Mouse (Mus musculus): Measurements from ENCODE around the gene 4931422A03Rik. TPM values are rescaled to one million over a fixed set of nuclear protein-coding genes. Genes with fewer than 3 reads are reported as not detected.

The 4931422A03Rik gene
- total RNA-seq, 4 experiments from 2014 or later: not detected

DNA sequence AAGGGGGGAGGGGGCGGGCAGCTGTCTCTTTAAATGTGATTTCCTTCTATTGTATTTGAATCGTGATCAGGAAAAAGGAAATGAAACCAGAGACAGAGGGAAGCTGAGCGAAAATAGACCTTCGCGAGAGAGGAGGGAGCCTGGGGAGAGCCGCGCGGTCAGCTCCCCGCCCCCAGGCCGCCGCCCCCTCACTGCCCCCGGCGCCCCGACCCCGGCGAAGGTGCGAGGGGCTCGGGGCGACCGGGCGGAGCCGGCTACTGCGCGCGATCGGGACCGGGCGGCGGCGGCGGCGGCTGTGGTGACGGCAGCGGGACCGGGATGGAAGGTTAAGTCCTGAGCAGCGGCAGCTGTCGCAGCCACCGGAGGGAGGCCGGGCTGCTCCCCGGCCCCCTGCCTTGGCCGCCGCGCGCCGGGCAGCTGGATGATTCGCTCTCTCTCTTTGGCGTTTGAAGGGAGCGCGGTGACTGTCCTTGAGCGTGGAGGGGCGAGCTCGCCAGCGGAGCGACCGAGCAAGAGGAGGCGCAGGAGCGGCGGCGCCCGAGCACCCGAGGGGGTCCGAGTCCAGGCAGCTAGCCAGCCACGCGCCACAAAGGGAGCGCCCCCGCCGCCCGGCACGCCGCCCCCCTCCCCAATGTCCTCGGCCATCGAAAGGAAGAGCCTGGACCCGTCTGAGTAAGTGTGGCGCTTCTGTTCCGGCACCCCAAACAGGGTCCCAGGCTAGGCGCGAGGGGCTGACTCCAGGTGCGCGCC is 57.9 kb downstream of the 4931422A03Rik start:
- peak; percentile 10 to 21 for DNase-seq (ENCODE audit: low spot score in 2 of 2)

DNA sequence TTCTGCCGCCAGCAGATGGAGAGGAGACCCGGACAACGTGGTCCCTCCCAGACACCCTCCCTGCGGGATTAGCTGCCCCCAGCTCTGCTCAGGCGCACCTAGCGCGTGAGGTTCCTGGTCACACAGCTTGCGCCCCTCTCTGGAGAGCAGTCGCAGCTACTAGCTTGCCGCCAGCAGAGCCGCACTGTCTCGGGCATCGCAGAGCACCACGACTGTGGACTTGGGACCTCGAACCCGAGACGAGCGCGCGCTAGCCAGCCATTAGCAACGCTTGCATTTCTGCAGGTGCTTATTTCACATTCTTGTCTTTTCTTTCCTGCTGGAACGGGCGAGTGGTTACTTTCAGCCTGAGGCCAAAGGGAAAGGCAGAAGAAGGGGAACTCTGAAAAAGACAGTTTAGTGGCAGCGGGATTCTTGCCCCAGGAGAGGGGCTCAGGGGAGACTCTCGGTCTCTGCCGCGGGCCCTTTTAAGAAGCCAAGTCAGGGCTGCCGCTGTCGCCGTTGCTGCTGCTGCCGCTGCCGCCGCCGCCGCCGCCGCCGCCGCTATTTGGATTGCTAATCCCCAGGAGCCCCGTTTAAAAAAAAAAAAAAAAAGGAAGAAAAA is 58.6 kb downstream of the 4931422A03Rik start:
- peak; percentile 10 to 38 for DNase-seq (ENCODE audit: low spot score in 2 of 2)

DNA sequence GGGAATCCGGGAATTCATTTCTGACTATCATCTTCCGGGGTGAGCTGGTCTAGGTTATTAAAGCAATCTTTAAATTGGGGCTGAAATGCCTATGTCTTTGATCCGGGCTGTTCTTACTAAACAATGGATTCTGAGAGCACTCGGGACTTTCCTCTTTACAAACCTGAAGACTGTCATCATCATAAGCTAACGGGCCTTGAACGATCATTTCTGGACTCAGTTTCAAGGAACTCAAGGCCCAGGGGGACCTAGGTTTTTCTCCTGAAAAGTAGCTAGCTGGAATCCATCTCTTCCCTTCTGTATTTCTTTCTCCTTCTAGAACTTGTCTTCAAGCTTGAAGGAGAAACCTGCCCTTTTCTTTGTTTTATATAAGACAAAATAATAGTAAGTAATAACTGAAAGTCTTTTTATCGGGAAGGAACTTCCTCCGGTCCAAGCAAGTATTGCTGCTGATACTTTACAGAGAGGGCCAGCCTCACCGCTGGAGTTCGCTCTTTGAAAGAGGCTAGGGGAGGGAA is 59.2 kb downstream of the 4931422A03Rik start:
- DNase-seq (ENCODE audit: low spot score in 2 of 2): no peak

DNA sequence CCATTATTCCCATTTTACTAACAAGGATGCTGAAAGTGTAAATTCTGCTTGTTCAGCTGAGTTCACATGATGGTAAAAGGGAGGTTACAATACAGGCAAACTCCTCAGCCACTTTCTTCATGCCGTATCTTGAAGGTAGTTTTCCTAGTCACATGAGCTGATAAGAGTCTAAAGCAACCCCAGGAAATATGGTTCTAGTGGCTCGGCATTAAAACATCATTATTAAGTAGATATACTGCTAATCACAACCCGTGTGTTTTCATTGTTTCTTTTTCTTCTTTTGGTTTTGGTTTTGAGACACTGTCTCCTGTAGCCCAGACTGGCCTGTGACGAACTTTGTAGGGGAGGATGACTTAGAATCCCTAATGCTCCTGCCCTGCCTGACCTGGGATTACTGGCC is 60.0 kb downstream of the 4931422A03Rik start:
- DNase-seq (ENCODE audit: low spot score in 2 of 2): no peak

DNA sequence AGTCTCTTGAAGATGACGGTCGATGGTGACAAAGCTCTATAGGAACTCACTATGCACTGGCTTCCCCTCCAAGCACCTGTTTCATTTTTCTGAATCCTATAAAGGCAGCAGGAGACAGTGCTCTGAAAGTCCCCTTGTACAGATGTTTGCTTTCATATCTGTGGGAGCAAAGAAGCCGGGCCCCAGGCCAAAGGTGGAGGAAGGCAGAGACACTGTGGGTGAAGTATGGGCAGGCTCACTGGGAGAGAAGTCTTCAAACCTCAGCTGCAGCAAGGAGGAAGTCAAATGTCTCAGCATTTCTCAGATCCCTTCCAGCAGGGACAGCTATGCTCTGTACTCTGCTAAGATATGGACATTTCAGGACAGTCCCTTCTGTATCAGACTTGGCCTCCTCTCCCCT is 62.8 kb downstream of the 4931422A03Rik start:
- no peak for DNase-seq (ENCODE audit: low spot score in 2 of 2)

DNA sequence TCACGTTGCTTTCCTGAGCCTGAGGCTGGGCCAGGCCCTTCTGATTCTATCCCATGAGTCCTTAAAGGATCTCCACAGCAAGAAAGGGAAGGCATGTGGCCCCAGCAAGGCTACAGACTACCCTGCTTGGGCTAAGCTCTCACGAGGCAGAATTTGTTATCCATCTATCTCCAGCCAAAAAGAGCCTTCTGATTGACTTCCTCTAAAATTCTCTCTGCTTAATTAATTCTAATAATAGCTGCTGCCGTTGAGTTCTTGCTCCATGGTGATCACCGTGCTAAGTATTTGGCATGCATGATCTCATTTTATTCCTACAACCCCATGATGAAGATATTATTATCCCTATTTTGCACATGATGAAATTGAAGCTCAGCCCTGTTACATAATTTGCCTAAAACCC is 65.8 kb downstream of the 4931422A03Rik start:
- DNase-seq (ENCODE audit: low spot score in 2 of 2): no peak

DNA sequence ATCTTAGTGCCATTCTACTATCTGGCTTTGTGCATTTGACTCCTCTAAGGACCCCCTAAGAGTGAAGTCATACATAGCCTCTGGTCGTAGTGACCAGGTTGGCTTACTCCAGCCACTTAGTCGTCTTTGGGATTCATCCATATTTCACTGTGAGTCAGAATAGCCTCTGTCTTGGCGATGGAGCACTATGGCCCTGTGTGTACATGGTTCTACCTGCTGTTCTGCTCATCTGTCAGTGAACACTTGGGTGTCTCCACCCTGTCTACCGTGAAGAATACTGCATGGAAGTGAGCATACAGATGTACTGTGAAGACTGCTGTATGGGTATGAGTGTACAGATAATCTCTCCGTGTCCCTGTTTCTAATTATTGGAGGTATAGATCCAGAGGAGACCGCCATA is 68.6 kb downstream of the 4931422A03Rik start:
- DNase-seq (ENCODE audit: low spot score in 2 of 2): no peak

DNA sequence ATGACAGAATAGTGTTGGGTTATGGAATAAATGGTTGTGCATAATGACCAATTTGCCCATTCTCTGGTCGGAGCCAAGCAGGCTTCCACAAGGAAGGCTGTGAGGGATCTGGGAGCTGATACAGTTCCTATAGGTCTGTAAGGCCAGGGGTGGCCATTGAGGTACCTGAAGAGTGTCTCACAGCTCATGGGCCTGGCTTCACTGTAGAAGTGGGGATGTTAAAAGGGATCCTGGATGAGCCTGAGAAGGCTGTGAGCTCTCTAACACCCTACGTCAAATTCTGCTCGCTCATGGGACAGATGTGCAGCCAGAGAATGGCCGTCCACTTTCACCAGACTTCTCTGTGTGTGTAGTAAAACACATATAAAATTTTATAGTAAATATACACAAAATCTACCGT is 69.1 kb downstream of the 4931422A03Rik start:
- DNase-seq (ENCODE audit: low spot score in 2 of 2): no peak

DNA sequence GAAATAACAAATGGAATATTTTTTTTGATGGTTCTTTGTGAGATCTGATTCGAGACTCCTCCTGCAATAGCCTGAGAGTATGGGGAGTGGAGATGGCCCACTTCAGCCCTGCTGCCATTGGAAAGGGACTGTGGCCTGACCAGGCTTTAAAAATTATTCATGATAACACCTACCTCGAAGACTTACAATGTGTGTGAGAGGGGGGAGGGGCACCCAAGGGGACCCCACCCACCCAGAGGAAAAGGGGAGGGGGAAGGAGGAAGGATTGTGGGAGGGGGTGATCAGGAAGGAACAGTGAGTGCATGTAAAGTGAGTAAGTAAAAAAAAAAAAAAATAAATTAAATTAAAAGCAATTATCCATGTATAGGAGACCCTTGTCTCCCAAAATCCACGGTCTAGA is 69.5 kb downstream of the 4931422A03Rik start:
- DNase-seq (ENCODE audit: low spot score in 2 of 2): no peak

DNA sequence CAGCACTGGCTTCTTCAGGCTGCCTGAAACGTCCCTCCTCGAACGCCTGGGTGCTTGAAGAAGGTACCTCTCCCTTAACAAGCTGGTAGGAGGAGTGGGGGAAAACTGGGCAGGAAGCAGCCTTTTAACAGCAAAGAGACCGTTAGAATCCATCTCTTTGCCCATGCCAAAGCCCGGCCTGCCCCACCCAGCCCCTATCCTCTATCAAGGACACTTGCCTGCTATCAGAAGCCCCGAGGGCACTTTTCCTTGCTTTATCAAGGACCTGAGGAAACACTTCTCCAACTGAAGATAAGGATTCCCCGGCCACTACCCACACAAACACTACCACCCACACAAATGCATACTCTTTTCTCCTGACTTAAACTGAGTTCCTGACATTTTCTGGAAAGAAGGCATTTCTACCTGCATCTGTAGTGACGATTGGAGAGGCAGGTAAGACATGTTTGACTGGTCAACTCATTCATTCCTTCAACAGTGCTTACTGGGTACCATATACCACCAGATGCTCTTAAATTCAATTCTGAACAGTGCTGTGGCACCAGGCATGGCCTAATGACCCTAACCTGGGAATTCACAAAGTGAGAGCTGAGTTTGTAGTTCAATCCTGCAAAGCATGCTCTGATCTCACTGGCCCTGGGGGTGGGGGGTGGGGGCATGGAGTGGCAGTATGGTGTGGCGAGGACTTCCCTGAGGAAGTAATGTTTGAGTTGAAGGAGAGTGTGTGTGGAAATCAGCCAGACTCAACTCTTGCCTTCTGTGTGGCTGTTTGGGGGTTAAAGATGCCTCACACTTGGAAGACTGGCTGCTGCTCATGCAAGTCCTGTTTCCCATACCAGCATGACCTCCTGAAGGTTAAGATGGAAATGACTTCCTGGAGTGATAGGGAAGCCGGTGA is 70.3 kb downstream of the 4931422A03Rik start, which contains the start of gene Lmo2:
Gene Lmo2 (plus strand): TSS at position 338 of the 898 bp plus-strand sequence.
- no peak for DNase-seq (ENCODE audit: low spot score in 2 of 2)

DNA sequence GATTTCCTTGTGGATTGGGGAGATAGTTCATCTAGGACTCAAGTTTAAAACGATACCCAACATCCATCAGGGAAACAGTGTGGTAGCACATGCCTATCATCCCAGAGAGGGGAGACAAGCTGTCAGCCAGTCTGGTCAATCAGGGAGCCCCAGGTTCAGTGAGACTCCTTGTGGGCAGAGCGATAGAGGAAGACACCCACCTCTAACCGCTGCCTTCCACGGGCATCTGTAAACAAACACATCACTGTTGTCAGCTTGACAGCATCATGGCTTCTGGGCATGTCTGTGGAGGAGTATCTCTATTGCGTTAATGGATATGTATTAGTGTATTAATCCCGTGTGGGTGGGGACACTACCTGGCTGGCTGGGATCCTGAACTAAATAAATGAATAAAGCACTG is 71.3 kb downstream of the 4931422A03Rik start:
- DNase-seq (ENCODE audit: low spot score in 2 of 2): no peak

DNA sequence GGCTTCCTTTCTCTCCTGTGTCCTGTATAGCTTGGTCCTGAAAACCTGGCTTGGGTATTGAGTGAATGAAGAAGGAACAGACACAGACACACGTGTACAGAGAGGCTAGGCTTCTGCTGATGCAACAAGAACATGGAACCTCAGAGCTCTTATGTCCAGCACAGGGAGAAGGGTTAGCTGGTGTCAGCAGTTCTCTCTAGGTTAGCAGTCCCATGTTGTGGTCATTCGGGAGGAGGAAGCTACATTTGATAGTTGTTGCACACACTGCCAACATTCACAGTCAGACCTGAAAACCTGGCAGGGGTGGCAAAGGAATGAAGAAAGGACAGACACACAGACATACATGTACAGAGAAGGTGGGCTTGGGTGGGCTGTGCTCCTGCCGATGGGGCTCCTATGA is 72.4 kb downstream of the 4931422A03Rik start:
- DNase-seq (ENCODE audit: low spot score in 2 of 2): no peak

DNA sequence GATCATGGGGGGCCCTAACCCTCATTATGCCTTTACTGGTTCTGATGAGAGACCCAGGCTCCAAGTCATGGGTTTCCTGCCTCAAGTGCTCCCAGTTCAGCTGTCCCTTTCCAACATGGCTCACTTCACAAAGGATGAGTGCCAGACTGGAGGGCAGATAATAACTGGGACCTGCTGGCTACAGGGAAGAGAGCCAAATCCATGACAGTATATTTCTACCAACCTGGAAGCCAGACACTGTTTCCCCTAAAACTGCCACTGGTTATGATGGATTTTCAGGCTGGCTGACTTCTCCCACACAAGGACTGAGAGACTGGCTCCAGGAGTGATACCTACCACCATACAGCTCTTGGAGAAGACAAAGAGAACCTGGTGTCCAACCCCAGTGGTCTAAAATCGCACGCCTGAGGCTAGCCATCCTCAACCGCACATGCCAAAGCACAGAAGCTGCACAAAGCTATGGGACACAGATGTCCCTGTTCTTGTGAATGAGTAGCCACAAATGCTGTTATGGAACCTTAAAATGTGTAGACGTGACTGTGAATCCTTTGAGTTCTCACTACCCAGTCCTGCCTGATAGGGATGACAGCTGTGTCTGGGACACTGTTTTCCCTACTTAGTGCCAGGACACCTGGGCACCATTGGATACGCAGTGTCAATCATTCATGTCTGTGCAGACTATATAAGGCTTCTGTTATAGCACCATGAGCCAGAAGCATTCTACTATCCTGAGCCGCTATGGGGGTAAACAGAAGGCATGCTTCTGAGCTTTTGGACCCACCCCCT is 74.9 kb downstream of the 4931422A03Rik start:
- no peak for DNase-seq (ENCODE audit: low spot score in 2 of 2)

DNA sequence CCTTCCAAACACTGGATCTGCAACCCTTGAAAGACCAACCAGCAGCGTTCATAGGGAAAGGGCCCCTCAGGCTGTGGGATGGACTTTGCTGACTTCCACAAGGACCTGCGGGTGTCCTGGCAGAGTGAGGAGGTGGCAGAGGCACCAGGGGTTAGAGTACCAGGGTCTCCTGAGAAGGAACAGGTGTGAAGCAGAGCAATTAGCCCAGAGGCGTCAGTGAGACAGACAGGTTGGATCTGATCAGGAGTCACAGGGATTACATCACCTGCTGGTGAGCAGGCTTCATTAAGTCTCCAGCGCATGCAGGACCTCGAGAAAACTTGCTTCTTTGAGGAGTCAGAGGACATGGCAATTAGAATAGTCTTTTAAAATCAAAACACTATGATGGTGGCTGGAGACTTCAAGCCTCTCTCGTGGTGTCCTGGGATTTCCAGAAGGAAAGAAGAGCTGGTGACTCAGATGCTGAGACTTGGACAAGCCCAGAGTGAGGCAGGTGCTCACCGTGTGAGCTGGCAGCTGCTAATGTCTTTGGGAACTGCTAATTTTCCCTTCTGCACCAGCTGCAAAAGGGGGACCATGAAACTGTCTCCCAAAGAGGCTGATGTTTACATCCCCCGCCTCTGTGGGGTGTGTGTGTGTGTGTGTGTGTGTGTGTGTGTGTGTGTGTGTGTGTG is 80.0 kb downstream of the 4931422A03Rik start:
- no peak for DNase-seq (ENCODE audit: low spot score in 2 of 2)

DNA sequence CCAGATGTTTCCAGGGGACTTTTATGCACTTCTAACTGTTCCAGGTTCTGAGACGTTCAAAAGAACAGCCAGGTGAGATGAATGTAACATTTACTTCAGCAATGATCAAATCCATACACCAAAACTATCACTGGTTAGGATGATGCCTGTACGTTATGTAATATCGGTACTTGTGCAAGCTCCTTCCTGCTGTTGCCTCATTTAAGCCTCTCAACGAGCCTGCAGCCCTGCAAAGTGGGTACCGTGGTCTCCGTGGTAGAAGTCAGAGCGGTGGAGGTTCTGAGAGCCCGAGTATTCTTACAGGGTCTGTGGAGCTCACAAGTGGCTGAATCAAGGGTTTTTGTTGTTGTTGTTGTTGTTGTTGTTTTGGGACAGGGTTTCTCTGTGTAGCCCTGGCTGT is 81.3 kb downstream of the 4931422A03Rik start:
- DNase-seq (ENCODE audit: low spot score in 2 of 2): no peak

DNA sequence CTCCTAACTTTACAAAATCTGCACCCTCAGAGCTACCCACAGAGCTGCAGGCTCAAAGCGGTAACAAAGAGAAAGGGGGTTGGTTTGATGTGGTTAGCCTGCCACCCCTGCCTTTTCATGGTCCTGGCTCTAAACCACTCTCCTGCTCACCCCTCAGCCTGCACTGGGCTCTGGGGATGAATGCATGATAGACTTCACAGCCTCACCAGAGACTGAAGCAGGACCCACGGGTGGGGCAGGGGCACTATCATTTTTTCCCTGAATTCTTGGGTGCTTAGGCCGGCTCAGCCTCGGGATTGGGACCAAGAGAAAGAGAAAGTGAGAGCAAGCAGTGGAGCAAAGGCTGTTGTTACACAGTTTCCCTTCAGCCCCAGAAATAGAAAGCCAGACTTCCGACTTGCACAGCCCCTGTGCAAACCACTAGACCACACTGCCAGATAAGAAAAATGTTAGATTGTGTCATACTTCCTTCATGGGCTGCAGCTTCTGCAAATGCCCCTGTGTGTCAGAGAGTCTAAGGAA is 82.5 kb downstream of the 4931422A03Rik start:
- DNase-seq (ENCODE audit: low spot score in 2 of 2): no peak

DNA sequence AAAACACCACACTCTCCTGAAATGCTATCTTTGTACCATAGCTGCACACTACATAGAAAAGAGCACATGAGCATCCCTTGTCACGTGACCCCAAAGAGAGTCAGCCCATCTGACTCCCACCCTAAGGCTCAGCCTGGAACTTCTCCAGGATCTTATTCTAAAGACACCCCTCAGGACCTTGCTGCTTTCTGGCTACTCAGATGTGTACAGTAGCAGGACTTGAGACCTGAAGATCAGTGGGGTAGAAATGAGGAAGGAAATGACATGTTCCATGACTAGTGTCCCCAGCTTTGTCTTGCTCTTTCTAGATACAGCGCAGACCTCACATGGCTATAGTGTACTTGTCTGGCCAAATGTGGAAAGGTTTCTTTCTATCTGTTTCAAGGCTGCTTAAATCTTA is 83.3 kb downstream of the 4931422A03Rik start:
- DNase-seq (ENCODE audit: low spot score in 2 of 2): no peak

DNA sequence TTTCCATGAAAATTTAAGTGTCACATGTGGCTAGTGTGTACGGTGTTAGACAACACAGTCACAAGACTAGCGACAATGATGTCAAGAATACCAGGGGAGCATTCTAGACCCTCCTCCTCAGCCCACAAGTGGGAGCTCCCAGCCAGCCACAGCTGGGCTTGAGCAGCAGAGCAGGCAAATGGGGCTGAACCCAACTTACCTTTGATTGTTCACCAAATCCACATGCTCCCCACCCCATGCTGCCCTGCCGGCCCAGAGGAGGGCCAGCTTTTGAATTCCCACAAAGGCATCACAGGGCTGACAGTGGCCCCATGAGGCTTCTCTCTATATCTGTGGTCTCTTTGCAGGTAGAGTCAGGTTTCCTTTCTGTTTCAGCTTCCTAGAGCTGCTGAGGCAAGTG is 87.1 kb downstream of the 4931422A03Rik start:
- no peak for DNase-seq (ENCODE audit: low spot score in 2 of 2)

DNA sequence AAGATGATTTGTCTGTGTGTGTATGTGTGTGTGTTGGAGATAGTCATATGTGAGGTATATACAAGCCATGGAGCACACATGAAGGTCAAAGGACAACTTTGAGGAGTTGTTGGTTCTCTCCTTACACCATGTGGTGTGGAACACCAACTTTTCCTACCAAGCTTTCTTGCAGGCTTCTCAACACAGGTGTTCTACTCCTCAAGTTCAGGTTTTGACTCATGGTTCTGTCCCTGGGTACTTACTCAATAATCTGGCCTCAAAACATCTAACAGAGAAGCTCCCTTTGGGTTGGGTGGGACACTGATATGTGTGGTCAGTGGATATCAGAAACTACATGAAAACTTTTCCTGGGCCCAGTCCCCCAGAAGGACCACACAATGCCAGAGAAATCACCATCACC is 89.2 kb downstream of the 4931422A03Rik start:
- no peak for DNase-seq (ENCODE audit: low spot score in 2 of 2)

DNA sequence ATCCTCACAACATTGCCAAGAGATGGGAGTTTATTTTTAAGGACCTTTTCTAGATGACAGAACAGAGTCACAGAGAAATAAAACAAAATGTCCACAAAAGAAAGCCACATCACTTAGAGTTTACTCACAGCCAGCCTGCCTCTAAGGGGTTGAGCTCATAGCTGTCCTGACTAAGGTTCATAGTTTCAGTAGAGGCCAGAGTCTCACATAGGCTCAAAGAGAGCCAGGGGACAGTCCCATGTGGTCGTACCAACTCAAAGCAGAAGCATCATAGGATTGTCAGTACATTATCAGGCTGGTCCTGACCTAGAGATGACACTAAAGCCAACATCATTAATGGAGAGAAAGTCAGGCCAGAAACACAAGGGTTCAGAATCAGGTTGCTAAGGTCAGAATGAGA is 89.6 kb downstream of the 4931422A03Rik start:
- DNase-seq (ENCODE audit: low spot score in 2 of 2): no peak

All from gastrocnemius, adult 8-10 months (tissue).